Mouse (Mus musculus): ENCODE measurements around the gene Slc35d2. TPM values are rescaled to one million over a fixed set of nuclear protein-coding genes. Genes with fewer than 3 reads are reported as not detected.
A peak's percentile ranks its signal among the peaks of the same experiment; 100 is the strongest.
"Not testable (repeated sequence)": the region's sequence is repeated elsewhere in the genome, so short reads cannot be mapped to it uniquely, and the experiment has no call there.

Gene Slc35d2
- polyA plus RNA-seq, 1 experiment from 2014 or later: 1.2 TPM

DNA sequence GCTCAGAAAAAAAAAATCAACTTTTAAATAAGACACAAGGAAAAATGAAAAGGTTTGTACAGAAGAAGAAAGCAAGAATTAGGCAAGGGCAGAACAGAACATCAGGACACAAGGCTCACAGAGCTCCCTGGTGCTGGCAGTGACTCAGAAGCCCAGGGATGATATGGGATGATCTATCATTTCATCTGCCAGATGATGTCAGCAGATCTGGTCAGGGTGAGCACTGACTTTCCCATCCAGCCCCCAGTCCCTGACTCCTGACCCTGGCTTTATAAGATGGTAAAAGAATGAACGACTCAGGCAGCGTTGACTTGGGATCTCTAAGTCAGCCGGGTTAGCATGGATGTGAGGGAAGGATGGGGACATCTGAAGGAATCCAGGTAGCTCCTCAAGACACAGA, 45.8 kb downstream of the Slc35d2 start:
- ATAC-seq (replicated peaks): no peak
- no peak overlapping the region for H3K4me3 ChIP-seq
- H3K36me3 ChIP-seq: no peaks in the 10 kb centered on the region
- H3K9me3 ChIP-seq: no peaks in the 10 kb centered on the region
- no peak overlapping the region for H3K4me2 ChIP-seq (replicated peaks)
- 87% methylated on average over 3 of the region's 3 CpGs for WGBS
- H3K27ac ChIP-seq (replicated peaks): no peak overlapping the region
- no peak overlapping the region for H3K9ac ChIP-seq (replicated peaks)
- H3K4me1 ChIP-seq: peaks cover 12% of the 10 kb centered on the region
- H3K27me3 ChIP-seq: no peaks in the 10 kb centered on the region

DNA sequence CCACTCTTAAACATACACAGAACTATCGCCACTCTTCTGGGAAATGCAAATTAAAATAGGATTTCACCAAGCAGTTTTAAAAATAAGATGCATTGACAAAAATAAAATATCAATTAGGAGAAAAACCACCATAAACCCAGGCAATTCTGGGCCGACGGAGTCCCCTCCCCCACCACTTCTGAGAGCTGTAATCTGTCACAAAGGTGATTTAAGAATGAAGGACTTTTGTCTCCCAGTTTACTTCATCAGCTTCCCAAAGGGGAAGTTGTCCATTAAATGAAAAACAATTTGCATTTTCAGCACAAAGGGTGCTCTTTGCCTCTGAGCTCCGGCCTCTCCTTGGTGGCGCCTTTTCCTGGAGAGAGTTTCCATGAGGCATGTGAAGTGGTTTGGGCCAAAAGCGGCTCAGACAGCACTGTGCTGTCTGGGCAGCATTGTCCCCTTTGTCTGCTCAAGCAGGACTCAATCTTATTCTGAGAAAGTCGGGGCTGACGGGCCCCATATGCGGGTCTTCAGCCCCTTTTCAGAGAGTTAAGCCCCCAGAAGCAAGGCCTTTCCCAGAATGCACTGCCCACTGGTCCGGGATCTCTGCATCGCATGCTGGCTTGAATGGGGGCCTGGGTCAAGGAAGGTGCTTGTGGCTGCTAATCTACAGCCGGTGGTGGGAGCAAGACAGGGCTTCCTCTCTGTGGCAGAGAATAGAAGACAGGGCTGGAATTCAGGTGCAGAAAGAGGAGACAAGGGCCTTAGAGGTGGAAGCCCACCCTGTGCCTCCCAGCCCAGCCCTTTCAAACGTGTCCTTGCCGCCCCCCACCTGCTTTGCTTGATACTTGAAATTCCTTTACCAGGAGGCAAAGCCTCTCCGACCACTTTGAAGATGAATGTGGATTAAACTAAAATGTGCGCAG, 47.9 kb downstream of the Slc35d2 start:
- 13% methylated on average over 16 of the region's 16 CpGs for WGBS
- H3K9ac ChIP-seq (replicated peaks): peak overlapping the region; percentile 22; the same call in 1 of the 2 replicates
- no peaks in the 10 kb centered on the region for H3K9me3 ChIP-seq
- peak overlapping the region; percentile 29 for H3K27ac ChIP-seq (replicated peaks)
- peaks cover 12% of the 10 kb centered on the region for H3K4me1 ChIP-seq
- H3K36me3 ChIP-seq: no peaks in the 10 kb centered on the region
- peak; percentile 68 for ATAC-seq (replicated peaks)
- peak overlapping the region; percentile 9; the same call in 1 of the 2 replicates for H3K4me2 ChIP-seq (replicated peaks)
- H3K27me3 ChIP-seq: no peaks in the 10 kb centered on the region
- no peak overlapping the region for H3K4me3 ChIP-seq

DNA sequence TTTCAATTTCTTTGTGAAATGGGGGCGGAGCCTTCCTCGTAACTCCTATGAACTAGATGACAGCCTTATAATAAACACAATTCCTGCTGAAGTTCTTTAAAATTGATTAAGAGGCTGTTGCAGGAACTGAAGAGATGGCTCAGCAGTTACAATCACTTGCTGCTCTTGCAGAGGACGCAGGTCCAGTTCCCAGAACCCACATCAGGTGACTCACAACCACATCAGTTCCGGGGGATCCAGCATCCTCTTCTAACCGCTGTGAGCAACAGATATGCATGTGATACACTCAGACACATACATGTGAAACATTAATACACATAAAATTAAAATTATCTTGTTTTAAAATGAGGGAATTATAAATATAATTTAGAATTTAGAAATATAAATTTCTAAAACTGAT, 51.6 kb downstream of the Slc35d2 start:
- ATAC-seq (replicated peaks): no peak

DNA sequence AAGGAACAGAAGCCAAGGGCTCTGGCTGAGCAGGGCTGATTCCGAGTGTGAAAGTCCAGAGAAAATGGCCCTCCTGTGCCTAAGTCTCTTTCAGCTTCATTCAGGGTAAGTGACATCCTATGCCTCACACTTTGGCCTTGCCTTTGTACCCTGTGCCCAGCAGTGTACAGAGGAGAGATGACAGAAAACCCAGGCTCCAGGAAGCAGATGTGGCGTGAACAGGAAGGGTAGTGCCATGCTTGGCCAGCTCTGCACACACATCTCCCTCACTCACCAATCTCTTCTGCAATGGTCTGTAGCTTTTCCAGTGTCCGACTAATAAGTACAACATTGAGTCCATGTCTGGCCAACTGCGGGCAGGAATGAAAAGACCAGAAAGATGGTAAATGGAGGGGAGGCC, 53.1 kb downstream of the Slc35d2 start:
- Histone ChIP-seq H3K9ac (replicated peaks) (no peak overlapping the region), H3K9me3 (no peaks in the 10 kb centered on the region), H3K4me1 (peaks cover 2% of the 10 kb centered on the region), H3K27ac (replicated peaks) (no peak overlapping the region), H3K36me3 (no peaks in the 10 kb centered on the region), H3K27me3 (no peaks in the 10 kb centered on the region), H3K4me2 (replicated peaks) (no peak overlapping the region), H3K4me3 (no peak overlapping the region)
- WGBS: 90% methylated on average over 4 of the region's 4 CpGs
- no peak for ATAC-seq (replicated peaks)

More for the DNA sequence above, 51.6 kb downstream of the Slc35d2 start:
- Histone ChIP-seq H3K4me3 (no peak overlapping the region), H3K4me1 (peaks cover 12% of the 10 kb centered on the region), H3K4me2 (replicated peaks) (no peak overlapping the region), H3K27ac (replicated peaks) (no peak overlapping the region), H3K9ac (replicated peaks) (no peak overlapping the region), H3K9me3 (no peaks in the 10 kb centered on the region), H3K36me3 (no peaks in the 10 kb centered on the region), H3K27me3 (no peaks in the 10 kb centered on the region)
- WGBS: 88% methylated on average over 5 of the region's 5 CpGs

DNA sequence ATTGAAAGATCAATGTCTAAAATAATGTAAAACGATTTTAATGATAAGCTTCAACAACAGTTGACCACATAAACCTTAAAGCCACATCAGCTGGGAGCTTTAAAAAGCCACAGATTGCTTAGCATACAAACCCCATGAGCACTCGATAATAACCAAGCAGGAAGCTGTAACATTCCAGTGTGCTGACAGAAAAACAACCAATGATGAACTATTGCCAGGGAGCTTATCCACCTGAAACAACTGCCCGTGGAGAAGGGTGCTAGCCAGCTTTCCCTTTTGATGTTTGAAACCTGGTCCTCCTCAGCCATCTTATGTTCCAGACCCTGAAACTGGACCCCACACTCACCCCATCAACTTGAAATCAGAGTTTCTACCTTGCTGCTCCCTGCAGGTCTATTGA, 62.5 kb downstream of the Slc35d2 start:
- Histone ChIP-seq H3K27me3 (no peaks in the 10 kb centered on the region), H3K9me3 (no peaks in the 10 kb centered on the region), H3K4me2 (replicated peaks) (no peak overlapping the region), H3K4me1 (no peaks in the 10 kb centered on the region), H3K27ac (replicated peaks) (no peak overlapping the region), H3K4me3 (no peak overlapping the region), H3K9ac (replicated peaks) (no peak overlapping the region), H3K36me3 (no peaks in the 10 kb centered on the region)
- WGBS: 74% methylated on average over 3 of the region's 3 CpGs
- ATAC-seq (replicated peaks): no peak

DNA sequence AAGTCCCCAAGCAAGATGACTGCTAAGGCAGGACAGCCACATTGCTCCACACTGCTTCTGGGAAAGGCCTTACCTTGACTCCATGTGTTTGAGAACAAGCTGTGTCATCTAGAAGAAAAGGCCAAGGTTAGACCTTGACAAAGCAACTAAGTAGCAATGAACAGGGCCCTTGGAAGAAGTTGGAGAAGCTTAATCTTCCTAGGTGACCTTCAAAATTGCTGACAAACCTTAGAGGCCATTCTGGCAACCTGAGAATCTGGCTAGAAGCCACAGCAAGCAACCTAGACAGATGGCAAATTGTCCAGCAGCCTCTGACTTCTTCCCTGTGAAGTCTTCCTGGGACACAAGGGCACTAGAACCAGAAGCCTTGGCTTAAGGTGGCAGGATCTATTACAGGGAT, 64.9 kb downstream of the Slc35d2 start:
- Histone ChIP-seq H3K36me3 (no peaks in the 10 kb centered on the region), H3K27me3 (no peaks in the 10 kb centered on the region), H3K4me3 (no peak overlapping the region), H3K4me2 (replicated peaks) (no peak overlapping the region), H3K9me3 (no peaks in the 10 kb centered on the region), H3K4me1 (no peaks in the 10 kb centered on the region), H3K9ac (replicated peaks) (no peak overlapping the region), H3K27ac (replicated peaks) (no peak overlapping the region)
- ATAC-seq (replicated peaks): no peak

DNA sequence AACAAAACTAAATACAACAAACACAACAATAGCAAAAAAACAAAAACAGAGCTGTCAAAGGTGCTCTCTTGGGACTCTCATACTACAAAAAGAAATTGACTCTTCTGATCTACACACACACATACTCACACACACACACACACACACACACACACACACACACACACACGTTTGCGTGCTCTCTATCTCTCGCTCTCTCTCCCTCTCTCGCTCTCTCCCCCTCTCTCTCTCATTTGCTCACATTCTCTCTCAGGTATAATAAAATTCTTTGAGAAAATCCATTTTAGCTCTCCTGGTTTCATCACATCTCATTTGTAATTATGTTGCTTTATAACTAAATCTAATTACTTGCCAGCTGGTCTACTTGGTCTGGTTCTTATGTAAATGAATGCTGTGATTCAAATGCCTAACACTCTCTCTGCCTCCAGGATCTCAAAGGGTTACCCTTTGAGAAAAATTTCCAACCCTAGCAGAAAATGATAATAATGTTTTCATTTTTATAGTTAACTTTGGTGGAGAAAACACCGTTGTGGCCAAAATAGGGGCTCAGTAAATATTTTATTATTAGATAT, 68.1 kb downstream of the Slc35d2 start:
- 72% methylated on average over 5 of the region's 5 CpGs for WGBS

DNA sequence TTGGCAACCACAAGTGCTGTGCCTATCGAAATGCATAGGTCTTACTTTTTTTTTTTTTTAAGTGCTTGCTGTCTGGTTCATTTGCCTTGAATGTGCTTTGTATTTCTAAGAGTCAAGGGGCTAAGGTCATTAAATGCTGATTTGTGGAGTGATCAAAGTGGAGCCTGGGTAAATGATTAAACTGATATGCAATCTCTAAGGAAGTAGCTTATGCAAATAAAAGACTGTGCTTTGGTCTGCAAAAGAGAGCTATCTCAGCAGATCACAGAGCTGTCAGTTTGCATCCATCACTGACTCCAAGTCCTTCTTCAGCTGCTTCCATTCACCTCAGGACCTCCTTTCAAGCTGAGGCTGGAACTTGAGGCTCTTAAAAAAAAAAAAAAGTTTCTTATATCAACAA, 75.2 kb downstream of the Slc35d2 start:
- H3K9me3 ChIP-seq: 0 out of 2 replicates have a peak, but pooled peaks cover 5% of the 10 kb centered on the region
- H3K4me3 ChIP-seq: no peak overlapping the region
- H3K27me3 ChIP-seq: no peaks in the 10 kb centered on the region
- no peak overlapping the region for H3K4me2 ChIP-seq (replicated peaks)
- ATAC-seq (replicated peaks): no peak
- no peak overlapping the region for H3K9ac ChIP-seq (replicated peaks)
- no peaks in the 10 kb centered on the region for H3K4me1 ChIP-seq
- WGBS: 63% methylated on average over 1 of the region's 1 CpGs
- H3K36me3 ChIP-seq: no peaks in the 10 kb centered on the region
- H3K27ac ChIP-seq (replicated peaks): no peak overlapping the region

More for the DNA sequence above, 68.1 kb downstream of the Slc35d2 start:
- H3K9ac ChIP-seq (replicated peaks): no peak overlapping the region
- H3K4me2 ChIP-seq (replicated peaks): no peak overlapping the region
- H3K36me3 ChIP-seq: no peaks in the 10 kb centered on the region
- ATAC-seq (replicated peaks): no peak
- no peaks in the 10 kb centered on the region for H3K27me3 ChIP-seq
- H3K27ac ChIP-seq (replicated peaks): no peak overlapping the region
- no peak overlapping the region for H3K4me3 ChIP-seq
- H3K4me1 ChIP-seq: no peaks in the 10 kb centered on the region
- no peaks in the 10 kb centered on the region for H3K9me3 ChIP-seq

DNA sequence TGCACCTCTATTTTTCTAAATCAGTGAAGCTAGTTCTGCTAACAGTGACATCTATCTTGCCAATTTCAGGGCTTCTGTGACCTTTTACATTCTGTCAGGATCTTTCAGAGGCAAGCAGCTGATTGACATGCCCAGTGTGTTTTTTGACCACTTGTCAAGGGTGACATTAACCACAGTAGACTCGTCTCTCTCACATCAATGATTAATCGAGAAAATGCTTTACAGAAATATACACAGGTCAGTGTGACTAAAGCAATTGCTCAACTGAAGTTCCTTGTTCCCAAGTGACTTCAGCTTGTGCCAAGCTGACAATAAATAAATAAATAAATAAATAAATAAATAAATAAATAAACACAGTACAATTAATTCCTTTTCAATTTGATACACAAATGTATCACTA, 76.9 kb downstream of the Slc35d2 start:
- WGBS: 88% methylated on average over 2 of the region's 2 CpGs
- H3K4me3 ChIP-seq; H3K9ac ChIP-seq (replicated peaks); H3K36me3 ChIP-seq; H3K4me1 ChIP-seq; H3K27ac ChIP-seq (replicated peaks); H3K4me2 ChIP-seq (replicated peaks); ATAC-seq (replicated peaks); H3K9me3 ChIP-seq; H3K27me3 ChIP-seq: not testable (repeated sequence)

DNA sequence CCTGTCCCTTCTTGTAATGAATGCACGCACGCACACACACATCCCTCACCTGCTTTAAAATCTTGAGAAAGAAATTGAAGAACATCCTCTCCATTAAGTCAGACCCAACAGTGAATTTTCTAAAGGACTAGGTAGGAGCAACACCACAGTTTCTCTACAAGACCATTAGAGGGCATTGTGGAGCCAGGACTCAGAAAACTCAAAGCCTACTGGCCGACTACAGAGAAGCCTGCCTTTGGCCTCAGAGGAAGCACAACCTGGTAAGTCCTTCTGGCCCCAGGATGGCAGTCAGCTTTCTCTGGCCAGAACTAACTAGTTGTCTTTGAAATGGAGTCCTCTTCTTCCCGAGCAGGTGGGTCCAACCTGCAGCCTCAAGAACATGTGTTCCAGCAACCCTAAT, 78.3 kb downstream of the Slc35d2 start:
- Histone ChIP-seq H3K4me2 (replicated peaks) (no peak overlapping the region), H3K9ac (replicated peaks) (no peak overlapping the region), H3K36me3 (no peaks in the 10 kb centered on the region), H3K4me3 (no peak overlapping the region), H3K27me3 (no peaks in the 10 kb centered on the region), H3K9me3 (0 out of 2 replicates have a peak, but pooled peaks cover 5% of the 10 kb centered on the region), H3K27ac (replicated peaks) (no peak overlapping the region), H3K4me1 (no peaks in the 10 kb centered on the region)
- ATAC-seq (replicated peaks): no peak
- WGBS: 65% methylated on average over 4 of the region's 4 CpGs

DNA sequence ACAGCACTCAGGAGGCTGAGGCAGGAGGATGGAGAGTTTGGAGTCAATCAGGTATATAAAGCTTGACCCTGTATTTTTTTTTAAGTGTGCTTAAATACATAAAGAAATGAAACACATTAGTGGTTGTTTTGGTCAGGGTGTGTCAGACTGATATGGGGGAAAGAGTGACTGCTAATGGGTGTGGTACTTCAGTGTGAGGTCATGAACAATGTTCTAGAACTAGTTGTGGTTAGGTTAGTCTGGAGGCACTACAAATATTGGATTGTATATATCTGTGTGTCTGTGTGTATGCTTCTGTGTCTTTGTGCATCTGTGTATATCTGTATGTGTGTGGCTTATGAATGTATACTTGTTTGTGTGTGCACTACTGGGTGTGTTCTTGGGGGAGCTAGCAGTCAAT, 79.6 kb downstream of the Slc35d2 start:
- Histone ChIP-seq H3K9ac (replicated peaks) (no peak overlapping the region), H3K27me3 (no peaks in the 10 kb centered on the region), H3K4me3 (no peak overlapping the region), H3K9me3 (0 out of 2 replicates have a peak, but pooled peaks cover 5% of the 10 kb centered on the region), H3K27ac (replicated peaks) (no peak overlapping the region), H3K4me1 (no peaks in the 10 kb centered on the region), H3K4me2 (replicated peaks) (no peak overlapping the region), H3K36me3 (no peaks in the 10 kb centered on the region)
- no peak for ATAC-seq (replicated peaks)

DNA sequence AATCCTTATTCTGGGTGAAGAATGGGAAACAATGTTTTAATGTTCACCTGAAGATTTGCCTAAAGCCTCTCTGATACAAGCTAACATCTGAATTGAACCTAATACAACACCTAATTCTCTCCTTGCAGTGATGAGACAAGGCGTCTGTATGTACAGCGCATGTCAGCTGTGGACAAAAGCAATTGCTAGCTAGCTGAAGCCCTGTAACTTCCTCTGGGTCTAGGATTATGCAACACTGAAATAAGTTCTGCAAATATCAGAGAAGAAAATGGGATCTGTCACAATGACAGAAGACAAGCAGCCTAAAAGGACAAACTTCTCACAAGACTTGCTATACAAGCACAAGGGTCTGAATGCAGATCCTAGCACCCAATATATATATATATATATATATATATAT, 80.7 kb downstream of the Slc35d2 start:
- Histone ChIP-seq H3K9me3 (0 out of 2 replicates have a peak, but pooled peaks cover 5% of the 10 kb centered on the region), H3K36me3 (no peaks in the 10 kb centered on the region), H3K4me2 (replicated peaks) (no peak overlapping the region), H3K9ac (replicated peaks) (no peak overlapping the region), H3K4me1 (no peaks in the 10 kb centered on the region), H3K27me3 (no peaks in the 10 kb centered on the region), H3K27ac (replicated peaks) (no peak overlapping the region), H3K4me3 (no peak overlapping the region)
- ATAC-seq (replicated peaks): no peak
- WGBS: 95% methylated on average over 2 of the region's 2 CpGs

Data from forebrain, embryonic 15.5 days (tissue).